Mouse (Mus musculus): Measurements from ENCODE around the gene Thumpd1. TPM values are rescaled to one million over a fixed set of nuclear protein-coding genes. Genes with fewer than 3 reads are reported as not detected.

Thumpd1 gene
- polyA plus RNA-seq, 1 experiment from 2014 or later, result 55.9 TPM

- no peak for ATAC-seq (ENCODE audit: insufficient number of reproducible peaks, insufficient read depth, low FRiP score, low read depth)
- WGBS, result 43% methylated on average over 6 of the region's 6 CpGs
- H3K4me2 ChIP-seq (ENCODE audit: low read length), result no peak overlapping the region
- no peaks in the 10 kb centered on the region for H3K36me3 ChIP-seq (ENCODE audit: control insufficient read depth, insufficient read depth, low read length)
- no peaks in the 10 kb centered on the region for H3K9me3 ChIP-seq (ENCODE audit: control insufficient read depth, low read length)
- no peak overlapping the region for H3K9ac ChIP-seq (ENCODE audit: low read length)
- H3K27me3 ChIP-seq (ENCODE audit: control insufficient read depth, insufficient read depth, low read length), result 0 out of 2 replicates have a peak, but pooled peaks cover 4% of the 10 kb centered on the region
- H3K27ac ChIP-seq (replicated peaks in 1 of 2; ENCODE audit: control insufficient read depth in 1 of 2, insufficient read depth in 1 of 2, low read depth in 2 of 2, low read length in 2 of 2), result no peak overlapping the region
- no peaks in the 10 kb centered on the region for H3K4me1 ChIP-seq (ENCODE audit: control insufficient read depth in 2 of 2, insufficient read depth in 2 of 2, low read length in 2 of 2)
- H3K4me3 ChIP-seq (ENCODE audit: control insufficient read depth in 1 of 2, insufficient read depth in 1 of 2, low read depth in 1 of 2, low read length in 2 of 2), result no peak overlapping the region
Observed at GRCm38 (mm10) chr7:119670925-119671324, 49.7 kb downstream of the Thumpd1 start.

- Histone ChIP-seq H3K27ac (replicated peaks in 1 of 2; ENCODE audit: control insufficient read depth in 1 of 2, insufficient read depth in 1 of 2, low read depth in 2 of 2, low read length in 2 of 2) (no peak overlapping the region), H3K27me3 (ENCODE audit: control insufficient read depth, insufficient read depth, low read length) (0 out of 2 replicates have a peak, but pooled peaks cover 4% of the 10 kb centered on the region), H3K4me2 (ENCODE audit: low read length) (no peak overlapping the region), H3K4me3 (ENCODE audit: control insufficient read depth in 1 of 2, insufficient read depth in 1 of 2, low read depth in 1 of 2, low read length in 2 of 2) (no peak overlapping the region), H3K9ac (ENCODE audit: low read length) (no peak overlapping the region), H3K4me1 (ENCODE audit: control insufficient read depth in 2 of 2, insufficient read depth in 2 of 2, low read length in 2 of 2) (no peaks in the 10 kb centered on the region), H3K36me3 (ENCODE audit: control insufficient read depth, insufficient read depth, low read length) (no peaks in the 10 kb centered on the region), H3K9me3 (ENCODE audit: control insufficient read depth, low read length) (no peaks in the 10 kb centered on the region)
- ATAC-seq (ENCODE audit: insufficient number of reproducible peaks, insufficient read depth, low FRiP score, low read depth), result no peak
- WGBS, result 68% methylated on average over 5 of the region's 5 CpGs
Observed at GRCm38 (mm10) chr7:119670395-119670794, 50.2 kb downstream of the Thumpd1 start.

- Histone ChIP-seq H3K9me3 (ENCODE audit: control insufficient read depth, low read length) (no peaks in the 10 kb centered on the region), H3K4me3 (ENCODE audit: control insufficient read depth in 1 of 2, insufficient read depth in 1 of 2, low read depth in 1 of 2, low read length in 2 of 2) (no peak overlapping the region), H3K36me3 (ENCODE audit: control insufficient read depth, insufficient read depth, low read length) (no peaks in the 10 kb centered on the region), H3K9ac (ENCODE audit: low read length) (no peak overlapping the region), H3K4me1 (ENCODE audit: control insufficient read depth in 2 of 2, insufficient read depth in 2 of 2, low read length in 2 of 2) (no peaks in the 10 kb centered on the region), H3K4me2 (ENCODE audit: low read length) (no peak overlapping the region), H3K27ac (replicated peaks in 1 of 2; ENCODE audit: control insufficient read depth in 1 of 2, insufficient read depth in 1 of 2, low read depth in 2 of 2, low read length in 2 of 2) (no peak overlapping the region), H3K27me3 (ENCODE audit: control insufficient read depth, insufficient read depth, low read length) (0 out of 2 replicates have a peak, but pooled peaks cover 4% of the 10 kb centered on the region)
- no peak for ATAC-seq (ENCODE audit: insufficient number of reproducible peaks, insufficient read depth, low FRiP score, low read depth)
- WGBS, result 74% methylated on average over 3 of the region's 3 CpGs
Observed at GRCm38 (mm10) chr7:119667893-119668292, 52.7 kb downstream of the Thumpd1 start.

Other genes starting within 250 kb of the Thumpd1 start
- not detected in 2 replicates for gene Umod, start 241.5 kb downstream of the Thumpd1 start, polyA plus RNA-seq (2014; fragmentation: Nextera tagmentation; extraction: Ambion mirVana)
- not detected in 2 replicates for gene Acsm5, start 201.3 kb downstream of the Thumpd1 start, polyA plus RNA-seq (2014; fragmentation: Nextera tagmentation; extraction: Ambion mirVana)
- gene Pdilt, start 197.3 kb downstream of the Thumpd1 start, polyA plus RNA-seq (2014; fragmentation: Nextera tagmentation; extraction: Ambion mirVana), result not detected in 2 replicates
- gene Acsm2, start 166.5 kb downstream of the Thumpd1 start, polyA plus RNA-seq (2014; fragmentation: Nextera tagmentation; extraction: Ambion mirVana), result not detected in 2 replicates
- not detected in 2 replicates for gene Acsm1, start 113.8 kb downstream of the Thumpd1 start, polyA plus RNA-seq (2014; fragmentation: Nextera tagmentation; extraction: Ambion mirVana)
- not detected in 2 replicates for gene Acsm4, start 30.8 kb downstream of the Thumpd1 start, polyA plus RNA-seq (2014; fragmentation: Nextera tagmentation; extraction: Ambion mirVana)
- gene Acsm3, start 40.1 kb upstream of the Thumpd1 start, polyA plus RNA-seq (2014; fragmentation: Nextera tagmentation; extraction: Ambion mirVana), result 0.15 TPM in 1 of 2 replicates, not detected in the other
- 13.7 and 16.4 TPM in 2 replicates for gene Rexo5, start 73.2 kb upstream of the Thumpd1 start, polyA plus RNA-seq (2014; fragmentation: Nextera tagmentation; extraction: Ambion mirVana)
- gene Eri2, start 73.3 kb upstream of the Thumpd1 start, polyA plus RNA-seq (2014; fragmentation: Nextera tagmentation; extraction: Ambion mirVana), result 14.4 and 15.0 TPM in 2 replicates
- 6.6 and 9.2 TPM in 2 replicates for gene Lyrm1, start 175.1 kb upstream of the Thumpd1 start, polyA plus RNA-seq (2014; fragmentation: Nextera tagmentation; extraction: Ambion mirVana)
- gene Dcun1d3, start 175.5 kb upstream of the Thumpd1 start, polyA plus RNA-seq (2014; fragmentation: Nextera tagmentation; extraction: Ambion mirVana), result 5.4 and 6.2 TPM in 2 replicates